Mouse (Mus musculus) kidney, embryonic 15.5 days (tissue): ENCODE measurements around the gene Lrg1. TPM values are rescaled to one million over a fixed set of nuclear protein-coding genes. Genes with fewer than 3 reads are reported as not detected.

Experiments
- ATAC-seq: fragments of 200-750 bp; cut with Nextera tagmentation; replicated peaks from 2 replicates; pipeline ENCODE4 v1.8.0; 2017; ENCODE audit warnings: moderate TSS enrichment; ENCODE audit not compliant: low FRiP score
- H3K27ac ChIP-seq: fragments of 300-500 bp; sonication (generic); 2 replicates; pipeline ENCODE4 v1.5.1; 2015; ENCODE audit warnings: mild to moderate bottlenecking, inconsistent platforms
- H3K27me3 ChIP-seq: fragments of 300-500 bp; sonication (generic); 2 replicates; pipeline ENCODE4 v1.6.1; 2015; ENCODE audit warnings: inconsistent platforms
- H3K36me3 ChIP-seq: fragments of 300-500 bp; sonication (generic); 2 replicates; pipeline ENCODE4 v1.6.1; 2015; ENCODE audit warnings: inconsistent platforms
- H3K4me1 ChIP-seq: fragments of 300-500 bp; sonication (generic); 2 replicates; pipeline ENCODE4 v1.6.1; 2015; ENCODE audit warnings: inconsistent platforms
- H3K4me2 ChIP-seq: fragments of 300-500 bp; sonication (generic); 2 replicates; pipeline ENCODE4 v1.6.1; 2015; ENCODE audit warnings: moderate library complexity, mild to moderate bottlenecking, inconsistent platforms
- H3K4me3 ChIP-seq: fragments of 300-500 bp; sonication (generic); replicated peaks from 2 replicates; pipeline ENCODE4 v1.5.1; 2015; ENCODE audit warnings: mild to moderate bottlenecking, inconsistent platforms
- H3K9ac ChIP-seq: fragments of 300-500 bp; sonication (generic); 2 replicates; pipeline ENCODE4 v1.6.1; 2015; ENCODE audit warnings: mild to moderate bottlenecking, inconsistent platforms
- H3K9me3 ChIP-seq: fragments of 300-500 bp; sonication (generic); replicated peaks from 2 replicates; pipeline ENCODE4 v1.6.1; 2016; ENCODE audit warnings: inconsistent platforms
- WGBS: fragments of 180-500 bp; shearing (Covaris S2); methylation state at CpG from one replicate; pipeline ENCODE4 v1.1.7; 2015; ENCODE audit warnings: mixed read lengths; 5-methylcytosine and 5-hydroxymethylcytosine counted together
- polyA plus RNA-seq: library from polyadenylated mRNA; unstranded; fragments of >200 nt; fragmentation: Nextera tagmentation; extraction: Ambion mirVana; gene quantifications from 2 replicates; pipeline ENCODE4 v1.2.1, GENCODE M21; 2015

Lrg1 gene
- polyA plus RNA-seq, 1 experiment from 2014 or later, result 0.53 TPM

DNA sequence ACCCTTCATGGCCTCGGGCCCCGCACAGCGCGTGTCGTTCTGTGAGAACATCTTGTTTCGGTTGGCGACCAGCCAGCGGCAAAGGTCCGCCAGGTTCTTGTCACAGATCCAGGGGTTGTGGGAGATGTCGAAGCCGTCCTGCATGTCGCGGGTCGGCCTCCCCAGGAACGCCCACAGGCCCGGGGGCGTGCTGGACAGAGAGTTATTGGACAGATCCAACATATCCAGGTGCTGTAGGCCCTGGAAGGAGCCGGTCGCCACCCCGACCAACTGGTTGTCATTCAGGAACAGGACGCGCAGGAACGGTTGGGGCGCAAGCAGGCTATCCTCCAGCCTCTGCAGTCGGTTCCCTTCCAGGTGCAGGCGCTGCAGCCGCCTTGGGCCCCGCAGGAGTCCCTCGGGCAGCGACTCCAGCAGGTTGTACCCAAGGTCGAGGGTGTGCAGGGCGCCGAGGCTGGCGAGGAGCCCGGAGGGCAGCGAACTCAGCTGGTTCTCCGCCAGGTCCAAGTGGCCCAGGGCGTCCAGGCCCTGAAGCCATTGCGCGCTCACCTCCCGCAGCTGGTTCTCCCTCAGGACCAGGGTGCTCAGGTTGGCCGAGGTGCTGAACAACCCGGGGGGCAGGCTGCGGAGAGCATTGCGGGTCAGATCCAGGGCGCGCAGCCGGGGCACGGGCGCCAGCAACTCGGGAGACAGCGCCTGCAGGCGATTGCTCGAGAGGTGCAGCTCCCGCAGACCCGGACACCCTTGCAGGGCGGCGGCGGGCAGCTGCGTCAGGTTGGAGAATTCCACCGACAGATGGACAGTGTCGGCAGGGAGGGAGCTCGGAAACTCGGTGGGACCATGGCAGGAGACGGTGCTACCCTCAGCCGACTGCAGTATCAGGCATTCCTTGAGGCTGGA lies 1.6 kb downstream of the Lrg1 start:
- no peak overlapping the region for H3K9ac ChIP-seq
- peak overlapping the region; percentile 26 for H3K4me3 ChIP-seq
- no peak for ATAC-seq
- peak overlapping the region; percentile 54 for H3K4me2 ChIP-seq
- H3K9me3 ChIP-seq, result peaks cover 6% of the 10 kb centered on the region; the same call in 1 of the 2 replicates
- H3K36me3 ChIP-seq, result no peaks in the 10 kb centered on the region
- peaks cover 39% of the 10 kb centered on the region for H3K4me1 ChIP-seq
- no peak overlapping the region for H3K27ac ChIP-seq
- peaks cover 86% of the 10 kb centered on the region for H3K27me3 ChIP-seq
- WGBS, result 5% methylated on average over 66 of the region's 66 CpGs

DNA sequence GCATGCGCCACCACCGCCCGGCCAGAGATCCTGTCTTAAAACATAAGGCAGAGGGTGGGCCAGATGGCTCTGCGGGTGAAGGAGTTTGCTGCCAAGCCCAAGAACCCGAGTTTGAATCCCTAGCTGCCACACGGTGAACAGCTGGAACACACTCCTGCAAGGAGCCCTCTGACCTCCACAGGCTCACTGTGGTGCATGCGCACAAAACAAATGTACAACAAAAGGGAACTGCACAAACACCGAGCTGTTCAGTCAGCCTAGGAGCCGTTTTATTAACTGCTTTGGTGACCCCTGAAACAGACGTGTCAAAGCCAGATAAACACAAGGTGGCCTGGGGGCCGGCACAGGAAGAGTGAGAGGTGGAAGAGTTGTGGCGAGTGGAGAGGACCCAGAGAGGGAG lies 2.4 kb downstream of the Lrg1 start:
- peak overlapping the region; percentile 26; the same call in 1 of the 2 replicates for H3K4me3 ChIP-seq
- peaks cover 33% of the 10 kb centered on the region for H3K4me1 ChIP-seq
- peaks cover 6% of the 10 kb centered on the region; the same call in 1 of the 2 replicates for H3K9me3 ChIP-seq
- ATAC-seq, result no peak
- peak overlapping the region; percentile 54 for H3K4me2 ChIP-seq
- WGBS, result 26% methylated on average over 12 of the region's 12 CpGs
- H3K9ac ChIP-seq, result no peak overlapping the region
- no peak overlapping the region for H3K27ac ChIP-seq
- no peaks in the 10 kb centered on the region for H3K36me3 ChIP-seq
- H3K27me3 ChIP-seq, result peaks cover 79% of the 10 kb centered on the region

DNA sequence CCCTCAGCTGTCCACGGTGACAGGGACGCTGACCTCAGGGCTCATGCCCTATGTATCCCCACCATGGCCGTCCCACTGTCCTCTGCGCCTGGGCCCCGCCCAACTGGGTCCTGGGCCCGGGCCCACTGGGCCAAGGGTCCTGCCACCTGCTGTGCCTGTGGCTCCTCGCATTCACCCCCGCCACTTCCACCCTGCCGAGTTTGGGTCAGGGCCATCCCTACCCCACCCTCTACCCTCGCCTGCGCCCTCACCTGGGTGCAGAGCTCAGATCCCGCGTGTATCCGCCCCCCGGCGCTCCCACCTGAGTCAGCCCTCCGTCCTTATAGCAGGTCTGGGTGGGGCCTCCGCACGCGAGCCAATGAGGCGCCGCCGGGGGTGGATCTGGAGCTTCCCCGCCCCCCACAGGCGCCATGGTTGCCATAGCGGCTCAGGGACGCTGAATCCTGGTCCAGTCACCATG lies 4.5 kb downstream of the Lrg1 start, which contains the start of gene Plin5:
Gene Plin5, minus strand, starts transcription at position 346 of the 460 bp plus-strand sequence.
- Histone ChIP-seq H3K4me3 (peak within 1 kb of the TSS; percentile 44), H3K36me3 (no peaks in the 10 kb centered on the region), H3K9ac (0 out of 2 replicates have a peak within 1 kb of the TSS, but pooled peaks have one; percentile 37), H3K4me2 (peak within 1 kb of the TSS; percentile 79), H3K27me3 (peaks cover 58% of the 10 kb centered on the region), H3K4me1 (peaks cover 25% of the 10 kb centered on the region), H3K27ac (no peak within 1 kb of the TSS), H3K9me3 (0 out of 2 replicates have a peak, but pooled peaks cover 2% of the 10 kb centered on the region)
- ATAC-seq, result peak; percentile 72
- 1% methylated on average over 27 of the region's 27 CpGs for WGBS

DNA sequence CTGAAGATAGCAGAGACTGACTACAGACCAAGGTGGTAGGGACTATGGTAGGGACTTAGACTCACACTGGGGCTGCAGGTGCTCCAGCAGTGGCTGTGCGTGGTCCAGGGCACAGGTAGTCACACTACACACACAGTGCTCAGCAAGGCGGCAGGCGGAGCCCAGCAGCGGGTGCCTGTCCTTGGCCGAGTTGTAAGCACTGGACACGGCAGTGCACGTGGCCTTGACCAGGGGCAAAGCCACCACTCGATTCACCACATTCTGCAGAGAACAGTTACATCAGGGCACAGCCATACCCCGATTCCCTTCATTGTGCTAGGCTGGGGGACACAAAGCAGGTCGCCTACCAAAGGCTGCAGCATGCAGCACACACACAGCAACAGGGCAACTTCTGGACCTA lies 5.6 kb downstream of the Lrg1 start:
- no peak for ATAC-seq
- peaks cover 47% of the 10 kb centered on the region for H3K27me3 ChIP-seq
- H3K9me3 ChIP-seq, result no peaks in the 10 kb centered on the region
- no peak overlapping the region for H3K27ac ChIP-seq
- H3K9ac ChIP-seq, result no peak overlapping the region
- peaks cover 25% of the 10 kb centered on the region for H3K4me1 ChIP-seq
- no peak overlapping the region for H3K4me2 ChIP-seq
- no peak overlapping the region for H3K4me3 ChIP-seq
- no peaks in the 10 kb centered on the region for H3K36me3 ChIP-seq
- WGBS, result 70% methylated on average over 10 of the region's 10 CpGs

DNA sequence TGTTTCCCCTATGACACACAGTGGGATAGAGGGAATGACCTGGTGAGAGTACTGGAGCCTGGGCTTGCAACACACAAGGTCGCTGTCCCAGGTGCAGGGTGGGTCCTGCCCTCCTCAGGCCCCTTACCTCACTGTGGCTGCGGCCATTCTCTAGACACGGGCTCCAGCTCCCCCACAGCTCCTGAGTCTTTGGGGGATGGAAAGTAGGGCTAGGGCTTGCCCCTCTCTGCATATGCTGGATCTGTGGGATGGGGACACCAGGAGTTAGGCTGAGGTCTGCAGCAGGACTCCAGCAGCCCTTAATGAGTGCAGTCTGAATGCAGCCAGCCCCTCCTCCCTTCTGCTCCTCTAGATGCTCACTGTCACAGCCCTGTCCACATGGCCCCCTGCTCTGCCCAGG lies 9.1 kb downstream of the Lrg1 start:
- 72% methylated on average over 3 of the region's 3 CpGs for WGBS
- H3K4me1 ChIP-seq, result peaks cover 7% of the 10 kb centered on the region
- H3K27me3 ChIP-seq, result peaks cover 14% of the 10 kb centered on the region
- H3K4me3 ChIP-seq, result no peak overlapping the region
- 0 out of 2 replicates have a peak, but pooled peaks cover 4% of the 10 kb centered on the region for H3K36me3 ChIP-seq
- no peaks in the 10 kb centered on the region for H3K9me3 ChIP-seq
- no peak overlapping the region for H3K27ac ChIP-seq
- no peak for ATAC-seq
- H3K9ac ChIP-seq, result no peak overlapping the region
- H3K4me2 ChIP-seq, result no peak overlapping the region

DNA sequence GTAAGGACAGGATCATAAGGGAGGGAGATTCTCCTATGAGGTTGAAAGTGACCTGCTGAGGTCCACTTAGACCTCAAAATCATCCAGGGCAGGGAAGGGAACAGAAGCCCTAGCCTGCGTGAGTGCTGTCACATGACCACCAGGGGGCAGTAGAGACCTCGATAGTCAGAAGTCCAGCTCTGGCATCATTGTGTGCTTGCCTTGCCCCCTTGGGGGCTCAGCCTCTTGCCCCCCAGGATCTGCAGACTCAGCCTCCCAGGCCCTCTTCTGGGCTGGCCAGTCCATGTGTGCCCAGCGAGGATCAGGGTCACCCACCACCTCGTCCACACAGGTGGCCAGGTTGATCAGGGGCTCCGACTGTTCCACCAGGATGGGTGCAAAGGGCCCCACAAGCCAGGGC lies 9.9 kb downstream of the Lrg1 start:
- H3K27me3 ChIP-seq, result peaks cover 8% of the 10 kb centered on the region; the same call in 1 of the 2 replicates
- no peak overlapping the region for H3K27ac ChIP-seq
- 0 out of 2 replicates have a peak, but pooled peaks cover under 1% of the 10 kb centered on the region for H3K4me1 ChIP-seq
- no peak overlapping the region for H3K4me2 ChIP-seq
- no peak overlapping the region for H3K4me3 ChIP-seq
- no peak overlapping the region for H3K9ac ChIP-seq
- H3K9me3 ChIP-seq, result no peaks in the 10 kb centered on the region
- peak; percentile 40; the same call in 1 of the 2 replicates for ATAC-seq
- 0 out of 2 replicates have a peak, but pooled peaks cover 4% of the 10 kb centered on the region for H3K36me3 ChIP-seq
- 45% methylated on average over 5 of the region's 5 CpGs for WGBS

DNA sequence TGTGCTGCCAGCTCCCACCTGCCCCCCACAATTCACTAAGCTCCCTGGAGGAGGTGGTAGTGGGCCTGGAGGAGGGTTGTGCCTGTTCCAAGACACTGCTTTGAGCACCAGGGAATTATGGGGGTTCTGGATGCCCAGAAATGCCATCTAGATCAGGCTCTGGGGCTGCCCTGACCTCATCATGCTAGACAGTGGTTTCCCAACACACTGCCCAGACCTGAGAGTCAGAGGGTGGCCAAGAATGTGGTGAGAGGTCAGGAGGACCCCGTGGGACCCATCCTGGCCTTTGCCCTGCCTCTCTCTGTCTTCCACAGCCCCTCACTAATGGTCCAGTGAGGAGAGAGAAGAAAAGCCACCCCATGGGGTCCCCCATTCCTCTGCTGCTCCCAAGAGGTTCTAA lies 10.8 kb downstream of the Lrg1 start:
- WGBS, result 63% methylated on average over 1 of the region's 1 CpGs
- Histone ChIP-seq H3K27me3 (0 out of 2 replicates have a peak, but pooled peaks cover under 1% of the 10 kb centered on the region), H3K27ac (no peak overlapping the region), H3K4me2 (no peak overlapping the region), H3K36me3 (0 out of 2 replicates have a peak, but pooled peaks cover 4% of the 10 kb centered on the region), H3K9ac (no peak overlapping the region), H3K9me3 (no peaks in the 10 kb centered on the region), H3K4me1 (no peaks in the 10 kb centered on the region), H3K4me3 (no peak overlapping the region)
- no peak for ATAC-seq

DNA sequence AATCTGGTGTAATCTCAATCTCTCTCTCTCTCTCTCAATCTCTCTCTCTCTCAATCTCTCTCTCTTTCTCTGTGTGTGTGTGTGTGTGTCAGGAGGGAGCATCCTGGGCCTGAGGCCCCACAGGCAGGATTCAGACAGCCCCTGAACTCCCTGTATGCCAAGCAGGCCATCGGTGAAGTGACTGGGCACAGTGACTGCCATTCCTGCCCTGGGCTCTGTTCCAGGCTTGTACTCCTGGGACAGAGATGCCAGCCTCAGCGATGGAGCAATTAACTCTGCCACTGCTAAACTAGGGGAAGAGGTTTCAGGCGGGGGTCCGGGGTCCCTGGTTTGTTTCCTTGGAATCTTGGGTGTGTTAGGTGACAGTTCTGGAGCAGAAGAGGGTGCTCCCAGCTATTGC lies 11.2 kb downstream of the Lrg1 start:
- no peak overlapping the region for H3K4me2 ChIP-seq
- ATAC-seq, result no peak
- WGBS, result 68% methylated on average over 4 of the region's 4 CpGs
- H3K9ac ChIP-seq, result no peak overlapping the region
- no peaks in the 10 kb centered on the region for H3K9me3 ChIP-seq
- H3K27me3 ChIP-seq, result no peaks in the 10 kb centered on the region
- H3K4me3 ChIP-seq, result no peak overlapping the region
- H3K4me1 ChIP-seq, result no peaks in the 10 kb centered on the region
- H3K36me3 ChIP-seq, result 0 out of 2 replicates have a peak, but pooled peaks cover 4% of the 10 kb centered on the region
- H3K27ac ChIP-seq, result no peak overlapping the region

DNA sequence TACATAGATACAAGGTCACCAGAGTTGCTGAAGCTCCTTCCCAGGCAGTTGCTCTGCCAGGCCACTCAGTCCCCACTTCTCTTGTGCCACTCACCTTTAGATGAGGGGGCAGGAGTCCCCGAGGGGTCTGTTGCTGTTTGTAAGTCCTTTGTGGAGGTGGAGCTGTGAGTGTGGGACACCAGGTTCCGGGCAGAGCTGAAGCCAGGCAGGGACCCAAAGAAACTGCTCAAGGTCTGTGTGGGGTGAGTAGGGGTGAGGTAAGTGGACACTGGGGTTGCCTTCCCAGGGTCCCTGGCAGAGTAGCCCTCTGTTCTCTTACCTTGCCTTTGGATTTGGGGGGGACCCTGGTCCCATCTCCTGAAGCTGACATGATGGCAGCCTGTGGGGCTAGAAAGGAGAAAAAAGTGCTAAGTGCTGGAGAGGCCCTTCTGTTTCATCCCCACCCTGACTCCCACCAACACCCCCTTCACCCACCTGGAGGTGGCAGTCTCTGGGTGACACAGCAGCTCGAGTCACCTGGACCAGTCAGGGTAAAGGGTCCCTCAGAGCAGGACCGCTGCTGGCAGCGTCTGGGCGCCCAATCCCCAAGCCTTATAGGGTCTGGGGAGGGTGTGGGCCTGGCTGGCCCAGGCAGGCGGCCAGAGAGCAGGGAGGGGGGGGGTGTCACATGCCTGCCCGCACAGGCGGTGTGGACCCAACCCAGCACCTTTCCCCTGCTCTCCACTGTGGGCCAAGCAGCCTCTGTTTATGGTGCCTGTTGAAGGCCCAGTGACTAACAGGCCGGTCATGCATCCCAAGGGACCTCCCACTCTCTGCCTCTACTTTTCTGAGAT lies 12.4 kb downstream of the Lrg1 start, which contains the start of gene Plin4:
Gene Plin4, minus strand, starts transcription at position 585 of the 833 bp plus-strand sequence.
- no peaks in the 10 kb centered on the region for H3K4me1 ChIP-seq
- H3K27ac ChIP-seq, result no peak within 1 kb of the TSS
- ATAC-seq, result peak; percentile 20; the same call in 1 of the 2 replicates
- H3K4me3 ChIP-seq, result no peak within 1 kb of the TSS
- no peak within 1 kb of the TSS for H3K4me2 ChIP-seq
- H3K9ac ChIP-seq, result no peak within 1 kb of the TSS
- 0 out of 2 replicates have a peak, but pooled peaks cover 4% of the 10 kb centered on the region for H3K36me3 ChIP-seq
- H3K9me3 ChIP-seq, result no peaks in the 10 kb centered on the region
- H3K27me3 ChIP-seq, result no peaks in the 10 kb centered on the region
- 57% methylated on average over 10 of the region's 10 CpGs for WGBS

DNA sequence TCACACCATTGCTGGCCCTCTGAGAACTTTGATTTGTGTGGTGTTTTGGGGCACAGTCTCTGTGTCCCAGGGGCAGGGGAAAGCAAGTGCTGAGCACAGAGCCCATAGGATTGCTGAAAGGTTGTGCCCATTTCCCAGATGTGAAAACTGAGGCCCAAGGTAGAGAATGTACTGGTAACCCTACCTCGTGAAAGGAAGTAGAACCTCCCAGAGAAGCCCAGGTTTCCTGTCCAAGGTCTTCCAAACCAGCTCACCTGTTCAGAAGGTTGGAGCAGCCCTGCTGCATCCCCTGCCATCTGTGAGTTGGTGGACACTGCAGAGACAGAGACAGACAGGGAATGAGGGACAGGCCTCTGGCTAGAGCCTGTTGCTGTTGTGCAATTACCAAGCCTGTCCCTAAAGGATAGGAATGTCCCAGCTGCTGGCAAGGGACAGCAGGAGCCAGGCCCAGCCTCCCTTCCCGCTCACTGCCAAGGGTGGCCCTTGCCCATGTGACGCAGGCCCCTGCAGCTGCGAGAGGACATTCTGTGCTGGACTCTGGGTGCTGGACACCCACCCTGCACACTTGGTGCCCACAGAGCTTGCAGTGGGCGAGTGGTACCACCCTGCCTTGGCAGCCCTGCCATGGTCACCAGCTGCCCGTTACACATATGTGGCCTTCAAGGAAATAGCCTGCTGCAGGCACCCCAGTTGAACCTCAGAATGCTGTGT lies 13.3 kb downstream of the Lrg1 start:
- 0 out of 2 replicates have a peak, but pooled peaks have one; percentile 18 for ATAC-seq
- Histone ChIP-seq H3K27me3 (no peaks in the 10 kb centered on the region), H3K9ac (no peak overlapping the region), H3K36me3 (peaks cover 8% of the 10 kb centered on the region; the same call in 1 of the 2 replicates), H3K9me3 (no peaks in the 10 kb centered on the region), H3K27ac (no peak overlapping the region), H3K4me3 (no peak overlapping the region), H3K4me1 (no peaks in the 10 kb centered on the region), H3K4me2 (no peak overlapping the region)
- 82% methylated on average over 6 of the region's 6 CpGs for WGBS

DNA sequence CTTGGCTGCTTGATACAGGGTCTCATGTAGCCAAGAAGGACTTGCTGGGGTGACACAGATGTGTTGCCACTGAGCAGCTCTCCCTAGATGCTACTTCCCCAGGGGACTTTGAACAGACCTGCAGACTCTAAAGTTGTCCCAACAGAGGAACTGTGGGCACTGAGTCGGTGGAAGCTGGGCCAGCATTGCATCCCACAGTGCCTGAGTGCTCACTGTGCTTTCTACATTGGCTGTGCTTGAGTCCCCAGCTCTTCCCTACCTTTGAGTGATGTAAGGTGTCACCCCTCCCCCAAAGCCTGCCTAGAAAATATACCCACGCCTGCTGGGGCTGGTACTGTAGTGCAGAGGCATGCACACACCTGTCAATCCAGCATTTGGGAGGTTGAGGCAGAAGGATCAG lies 14.1 kb downstream of the Lrg1 start:
- Histone ChIP-seq H3K27me3 (no peaks in the 10 kb centered on the region), H3K4me3 (no peak overlapping the region), H3K4me1 (no peaks in the 10 kb centered on the region), H3K27ac (no peak overlapping the region), H3K9ac (no peak overlapping the region), H3K4me2 (no peak overlapping the region), H3K9me3 (no peaks in the 10 kb centered on the region), H3K36me3 (peaks cover 16% of the 10 kb centered on the region)
- no peak for ATAC-seq
- WGBS, result 77% methylated on average over 2 of the region's 2 CpGs
